Mouse (Mus musculus) liver, adult (tissue): ENCODE measurements around the gene Garnl3.

Experiments
- GATA4 ChIP-seq: IDR thresholded peaks from 2 replicates; pipeline ENCODE4 v1.6.1; 2014; ENCODE audit warnings: mild to moderate bottlenecking, low read length; ENCODE audit not compliant: insufficient replicate concordance

Gene Garnl3

DNA sequence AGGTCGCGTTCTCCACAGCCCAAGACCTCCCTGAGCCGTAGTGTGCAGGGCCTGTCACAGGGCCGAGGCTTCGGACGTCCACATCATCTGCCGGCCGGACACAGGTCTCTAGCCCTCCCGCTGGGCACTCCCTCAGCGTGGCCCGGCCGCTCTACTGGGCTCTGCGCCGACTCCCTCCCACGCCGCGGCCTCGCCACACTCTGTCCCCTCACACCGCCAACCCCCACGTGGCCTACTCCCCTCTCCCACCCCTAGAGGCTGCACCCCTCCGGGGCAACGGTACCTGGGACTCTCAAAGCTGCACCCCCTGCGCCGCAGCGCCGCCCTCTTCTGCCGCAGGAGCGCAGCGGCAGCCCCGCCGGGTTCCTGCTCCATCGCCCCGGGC lies 1.3 kb downstream of the Garnl3 start:
- no peak for TF ChIP-seq GATA4

GRCm38 (mm10) chr2:33129696-33130095 lies 1.8 kb downstream of the Garnl3 start:
- TF ChIP-seq GATA4 = no peak

DNA sequence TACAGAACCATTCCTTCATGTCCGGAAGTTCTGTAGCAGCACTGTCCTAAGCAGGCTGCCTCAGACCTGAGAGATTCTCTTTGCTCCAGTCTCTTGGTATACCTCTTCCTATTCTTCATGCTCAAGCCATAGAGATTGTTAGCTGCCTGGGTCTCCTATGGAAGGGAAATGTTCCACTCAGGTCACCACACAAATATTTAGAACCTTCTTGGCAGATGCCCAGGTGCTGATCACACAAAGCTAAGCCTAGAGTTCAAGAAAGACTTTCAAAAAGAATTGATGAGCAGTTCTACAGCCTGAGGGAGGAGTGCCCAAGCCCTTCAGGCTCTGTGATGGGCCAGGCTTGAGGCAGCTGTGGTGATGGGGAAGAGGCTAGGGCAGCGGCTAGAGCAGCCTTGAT lies 2.4 kb downstream of the Garnl3 start:
- TF ChIP-seq GATA4 = no peak

DNA sequence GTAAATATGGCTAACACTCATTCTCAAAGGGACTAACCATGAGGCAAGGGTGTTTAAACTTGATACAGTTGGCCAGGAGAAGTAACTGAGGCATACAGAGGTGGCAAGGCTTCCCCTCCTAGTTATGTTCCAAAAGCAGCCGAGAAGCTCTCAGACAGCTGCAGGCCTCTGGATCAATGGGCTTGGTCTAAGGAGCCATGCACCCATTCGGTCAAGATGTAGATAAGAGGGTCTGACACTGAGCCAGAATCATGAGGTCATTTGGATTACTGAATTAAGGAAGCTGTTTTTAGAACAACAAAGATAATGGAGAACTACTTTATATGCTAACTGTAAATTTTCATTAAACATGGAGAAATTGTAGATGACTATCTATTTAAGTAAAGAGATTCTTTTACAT lies 4.2 kb downstream of the Garnl3 start:
- no peak for TF ChIP-seq GATA4

- TF ChIP-seq GATA4 = no peak
Measured at GRCm38 (mm10) chr2:33122856-33123255, 8.6 kb downstream of the Garnl3 start.

GRCm38 (mm10) chr2:33100536-33100935 lies 30.9 kb downstream of the Garnl3 start:
- no peak for TF ChIP-seq GATA4

- no peak for TF ChIP-seq GATA4
Measured at GRCm38 (mm10) chr2:33095221-33095671, 36.2 kb downstream of the Garnl3 start.

DNA sequence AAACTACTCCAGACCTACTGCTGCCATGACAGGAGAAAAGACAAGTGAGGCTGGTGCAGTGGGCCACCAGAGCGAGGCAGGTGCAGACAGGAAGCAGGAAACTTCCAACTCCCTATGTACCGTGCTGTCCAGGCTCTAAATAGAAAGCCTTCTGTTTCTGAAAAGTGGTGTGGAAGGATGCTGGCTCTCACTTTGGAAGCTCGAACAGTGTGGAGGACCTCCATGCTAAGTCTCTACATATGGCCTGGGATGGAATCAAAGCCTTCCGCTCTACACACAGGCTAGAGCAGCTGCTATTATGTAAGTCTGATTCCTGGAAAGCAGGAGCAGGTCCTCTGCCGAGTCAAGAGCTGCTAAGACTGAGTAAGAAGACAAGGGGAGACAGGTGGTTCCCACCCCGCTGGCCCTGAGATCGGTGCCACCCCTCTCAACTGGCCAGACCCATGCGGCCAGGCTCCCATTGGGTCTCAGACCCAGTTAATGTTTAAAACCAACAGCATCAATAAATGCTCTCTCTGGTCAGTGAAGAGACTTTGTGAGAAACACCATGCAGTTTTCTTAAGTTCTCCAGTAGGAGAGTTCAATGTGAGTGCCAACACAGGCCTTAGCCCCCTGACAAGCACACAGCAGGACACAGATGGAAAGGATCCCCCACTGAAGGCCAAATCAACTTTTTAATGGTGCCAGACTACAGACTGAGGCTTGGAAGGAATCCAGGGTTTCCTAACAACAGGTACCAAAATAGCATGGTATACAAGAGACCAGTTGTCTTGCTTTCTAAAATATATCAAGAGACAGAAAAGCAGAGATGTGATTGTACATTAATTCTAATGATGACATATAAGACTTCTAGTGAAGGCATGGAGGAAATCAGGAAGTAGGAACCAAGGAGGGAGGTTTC lies 40.6 kb downstream of the Garnl3 start:
- TF ChIP-seq GATA4 = no peak

GRCm38 (mm10) chr2:33089356-33090032 lies 42.0 kb downstream of the Garnl3 start:
- TF ChIP-seq GATA4 = no peak

GRCm38 (mm10) chr2:33086671-33087363 lies 44.6 kb downstream of the Garnl3 start:
- no peak for TF ChIP-seq GATA4

DNA sequence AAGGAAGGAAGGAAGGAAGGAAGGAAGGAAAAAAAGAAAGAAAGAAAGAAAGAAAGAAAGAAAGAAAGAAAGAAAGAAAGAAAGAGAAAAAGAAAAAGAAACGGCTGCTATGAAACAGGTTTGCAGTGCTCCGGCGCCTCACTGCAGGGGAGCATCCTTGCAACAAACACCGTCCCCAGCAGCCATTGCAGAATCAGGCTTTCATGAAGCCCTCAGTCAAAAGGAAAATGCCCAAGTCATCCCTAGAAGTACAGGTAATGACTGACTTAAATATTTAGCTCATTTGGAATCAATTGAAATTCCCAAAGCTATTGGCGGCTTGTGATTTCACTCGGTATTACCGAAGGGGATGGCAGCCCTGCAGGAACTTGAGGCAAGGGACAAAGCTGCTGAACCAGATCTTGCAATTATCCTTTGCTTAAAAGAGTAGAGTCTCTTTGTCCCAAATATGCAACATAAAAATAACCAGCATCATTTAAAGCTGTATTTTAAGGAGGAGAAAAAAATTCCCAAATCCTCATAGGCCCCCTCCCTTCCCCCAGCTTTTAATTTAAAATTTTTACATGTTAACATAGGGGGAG lies 45.3 kb downstream of the Garnl3 start:
- TF ChIP-seq GATA4 = no peak

DNA sequence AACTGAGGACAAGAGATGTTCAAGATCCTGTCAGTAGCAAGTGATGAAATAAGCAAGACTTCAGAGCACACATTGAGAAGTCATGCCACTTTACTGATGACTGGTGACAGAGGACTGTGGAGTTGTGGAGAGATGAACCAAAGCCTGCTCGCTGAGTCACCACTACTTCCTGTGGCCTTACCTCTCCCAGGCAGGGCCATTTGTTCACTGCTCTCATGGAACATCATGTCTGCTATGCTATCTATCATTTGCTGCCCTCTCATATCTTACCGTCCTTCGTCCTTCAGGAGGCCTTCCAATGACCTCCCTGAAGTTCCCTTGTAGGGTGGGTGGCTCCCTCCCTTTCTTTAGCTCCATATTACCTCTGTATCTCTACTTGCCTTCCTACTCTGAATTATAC lies 47.2 kb downstream of the Garnl3 start:
- TF ChIP-seq GATA4 = no peak

- TF ChIP-seq GATA4 = no peak
Measured at GRCm38 (mm10) chr2:33080166-33080565, 51.3 kb downstream of the Garnl3 start.

DNA sequence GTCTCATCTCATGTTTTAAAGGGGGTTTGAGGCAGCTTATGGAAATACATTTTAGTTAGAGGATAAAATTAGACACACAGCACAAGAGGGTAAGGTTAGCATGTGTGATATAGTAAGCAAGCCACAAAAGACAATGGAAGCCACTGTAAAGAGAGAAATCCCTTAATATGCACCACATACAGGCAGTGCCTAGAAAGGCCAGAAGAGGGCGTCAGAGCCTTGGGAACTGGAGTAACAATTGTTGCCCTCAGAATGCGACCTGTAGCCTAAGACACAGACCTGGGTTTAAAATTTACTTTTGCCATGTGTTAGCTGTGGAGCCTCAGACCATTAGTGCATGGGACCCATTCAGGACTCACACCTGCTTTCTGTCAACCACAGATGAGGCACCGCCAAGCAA lies 54.2 kb downstream of the Garnl3 start:
- no peak for TF ChIP-seq GATA4

DNA sequence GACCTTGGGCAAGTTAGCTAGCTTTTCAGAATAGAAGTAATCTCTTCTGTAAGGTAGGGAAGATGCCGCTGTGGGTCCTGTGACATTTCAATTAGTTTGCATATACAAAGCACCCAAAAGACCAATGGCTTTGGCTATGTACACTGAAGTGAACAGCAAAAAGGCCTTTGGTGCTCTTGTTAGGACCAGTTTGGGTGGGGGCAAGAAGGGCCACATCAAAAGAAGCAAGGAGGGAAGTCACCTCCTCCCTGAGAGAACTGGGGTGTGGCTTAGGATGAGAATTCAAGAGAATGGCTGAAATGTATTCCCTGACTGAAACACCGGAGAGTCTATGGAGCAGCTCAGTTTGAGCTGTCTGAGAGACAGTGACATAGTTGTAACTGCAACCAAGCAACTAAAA lies 56.5 kb downstream of the Garnl3 start:
- TF ChIP-seq GATA4 = no peak
